Mouse (Mus musculus) brain, embryonic 14.5 days (tissue): ENCODE data around the gene 2310030G06Rik. TPM values are rescaled to one million over a fixed set of nuclear protein-coding genes. Genes with fewer than 3 reads are reported as not detected.
A peak's percentile ranks its signal among the peaks of the same experiment; 100 is the strongest.

Source experiments
- DNase-seq: peaks from one replicate; pipeline ENCODE4 v3.0.0-alpha.2; 2011; ENCODE audit warnings: low read depth
- CTCF ChIP-seq: fragments of 200-500 bp; IDR thresholded peaks from 2 replicates; pipeline ENCODE4 v1.5.1; 2012; ENCODE audit warnings: inconsistent platforms, mild to moderate bottlenecking, moderate library complexity, borderline replicate concordance; ENCODE audit not compliant: insufficient read depth, insufficient read length; ENCODE audit errors: extremely low read depth
- POLR2A ChIP-seq: fragments of 200-500 bp; IDR thresholded peaks from 2 replicates; pipeline ENCODE4 v1.6.1; 2012; ENCODE audit warnings: mild to moderate bottlenecking, inconsistent platforms, borderline replicate concordance; ENCODE audit not compliant: poor library complexity, insufficient read depth, insufficient read length, severe bottlenecking; ENCODE audit errors: extremely low read depth
- polyA plus RNA-seq: library from polyadenylated mRNA; depleted of rRNA; stranded (reverse); fragments of >200 nt; gene quantifications from 2 replicates; pipeline ENCODE4 v1.2.3, GENCODE M21; 2012; rRNA removed

2310030G06Rik gene
- polyA plus RNA-seq, 1 experiment: 1.7 TPM

GRCm38 (mm10) chr9:50695153-50695552 lies 51.2 kb downstream of the 2310030G06Rik start:
- TF ChIP-seq POLR2A (no peak), CTCF (no peak)
- no peak for DNase-seq

- TF ChIP-seq POLR2A: no peak
- TF ChIP-seq CTCF: peak; percentile 61; the same call in 1 of the 2 replicates
- peak; percentile 65 for DNase-seq
These were observed 52.7 kb downstream of the 2310030G06Rik start for GRCm38 (mm10) chr9:50693631-50694030.

GRCm38 (mm10) chr9:50692626-50693580 lies 53.4 kb downstream of the 2310030G06Rik start:
- TF ChIP-seq CTCF (no peak), POLR2A (no peak)
- peak; percentile 49 for DNase-seq

Other genes starting within 250 kb of the 2310030G06Rik start
- gene Pts, start 217.8 kb downstream of the 2310030G06Rik start, polyA plus RNA-seq: 73.9 and 77.3 TPM in 2 replicates
- gene Il18, start 191.7 kb downstream of the 2310030G06Rik start, polyA plus RNA-seq: 13.0 and 13.2 TPM in 2 replicates
- 0.26 and 0.37 TPM in 2 replicates for gene Bco2, start 191.4 kb downstream of the 2310030G06Rik start, polyA plus RNA-seq
- not detected in 2 replicates for gene Tex12, start 185.2 kb downstream of the 2310030G06Rik start, polyA plus RNA-seq
- gene Sdhd, start 142.7 kb downstream of the 2310030G06Rik start, polyA plus RNA-seq: 141 and 178 TPM in 2 replicates
- 302 and 372 TPM in 2 replicates for gene Timm8b, start 142.6 kb downstream of the 2310030G06Rik start, polyA plus RNA-seq
- 4.6 and 5.1 TPM in 2 replicates for gene Pih1d2, start 129.2 kb downstream of the 2310030G06Rik start, polyA plus RNA-seq
- gene Nkapd1, start 129.1 kb downstream of the 2310030G06Rik start, polyA plus RNA-seq: 18.4 and 21.5 TPM in 2 replicates
- 25.4 and 32.9 TPM in 2 replicates for gene Dlat, start 86.8 kb downstream of the 2310030G06Rik start, polyA plus RNA-seq
- 29.9 and 40.6 TPM in 2 replicates for gene Dixdc1, start 7.0 kb downstream of the 2310030G06Rik start, polyA plus RNA-seq
- gene Cryab, start 4.8 kb upstream of the 2310030G06Rik start, polyA plus RNA-seq: 5.7 and 6.1 TPM in 2 replicates
- gene Hspb2, start 5.8 kb upstream of the 2310030G06Rik start, polyA plus RNA-seq: 1.3 and 1.8 TPM in 2 replicates
- 8.0 and 8.3 TPM in 2 replicates for gene Fdxacb1, start 21.7 kb upstream of the 2310030G06Rik start, polyA plus RNA-seq
- gene Alg9, start 28.5 kb upstream of the 2310030G06Rik start, polyA plus RNA-seq: 52.4 and 53.9 TPM in 2 replicates
- 46.5 and 50.1 TPM in 2 replicates for gene 1110032A03Rik, start 29.0 kb upstream of the 2310030G06Rik start, polyA plus RNA-seq
- gene Ppp2r1b, start 98.8 kb upstream of the 2310030G06Rik start, polyA plus RNA-seq: 32.2 and 38.5 TPM in 2 replicates